Mouse (Mus musculus): Measurements from ENCODE around the gene Endov. TPM values are rescaled to one million over a fixed set of nuclear protein-coding genes. Genes with fewer than 3 reads are reported as not detected.

Gene Endov
- total RNA-seq, 2 experiments from 2014 or later: 4.7 to 5.3 TPM

Other genes with a start within 250 kb of the Endov start
- gene Gaa, start 223.5 kb upstream of the Endov start, total RNA-seq (2015): 9.3 and 16.5 TPM in 2 replicates
- 8.0 and 9.8 TPM in 2 replicates for gene Gaa, start 223.5 kb upstream of the Endov start, total RNA-seq (2017)
- 181 and 188 TPM in 2 replicates for gene Eif4a3, start 191.3 kb upstream of the Endov start, total RNA-seq (2015)
- gene Eif4a3, start 191.3 kb upstream of the Endov start, total RNA-seq (2017): 147 TPM in 2 replicates
- gene Card14, start 183.6 kb upstream of the Endov start, total RNA-seq (2015): not detected in 2 replicates
- 0.04 TPM in 1 of 2 replicates, not detected in the other for gene Card14, start 183.6 kb upstream of the Endov start, total RNA-seq (2017)
- gene Sgsh, start 135.8 kb upstream of the Endov start, total RNA-seq (2015): 12.9 and 15.0 TPM in 2 replicates
- 12.9 and 15.8 TPM in 2 replicates for gene Sgsh, start 135.8 kb upstream of the Endov start, total RNA-seq (2017)
- 4.8 and 6.0 TPM in 2 replicates for gene Slc26a11, start 135.8 kb upstream of the Endov start, total RNA-seq (2015)
- 1.2 and 3.4 TPM in 2 replicates for gene Slc26a11, start 135.8 kb upstream of the Endov start, total RNA-seq (2017)
- gene Rnf213, start 98.2 kb upstream of the Endov start, total RNA-seq (2015): 108 and 121 TPM in 2 replicates
- gene Rnf213, start 98.2 kb upstream of the Endov start, total RNA-seq (2017): 70.7 and 84.8 TPM in 2 replicates
- not detected in 2 replicates for gene Nptx1, start 56.4 kb downstream of the Endov start, total RNA-seq (2015)
- gene Nptx1, start 56.4 kb downstream of the Endov start, total RNA-seq (2017): not detected in 2 replicates
- gene Rptor, start 111.6 kb downstream of the Endov start, total RNA-seq (2015): 9.6 and 11.8 TPM in 2 replicates
- gene Rptor, start 111.6 kb downstream of the Endov start, total RNA-seq (2017): 7.1 and 17.9 TPM in 2 replicates